ENCODE assay signal across 7 mouse cellular contexts in genomic region chr6:147718052-147718712, GRCm38 (mm10).
DNase-seq lines count a peak whose midpoint lies in the region; ATAC-seq and TF ChIP-seq lines count a peak whose summit lies in the region.

No protein-coding gene starts in this region.

- H3K36me3 ChIP-seq in heart, embryonic 11.5 days (ENCODE audit: control insufficient read depth, insufficient read depth, low read length), result no peaks in the 10 kb centered on the region

- no peaks in the 10 kb centered on the region for H3K9me3 ChIP-seq in heart, embryonic 11.5 days (replicated peaks; ENCODE audit: control insufficient read depth, low read length)

- H3K4me2 ChIP-seq in heart, embryonic 11.5 days, result peak overlapping the region; percentile 1; the same call in 1 of the 2 replicates

- no peak overlapping the region for H3K4me3 ChIP-seq in heart, embryonic 11.5 days (ENCODE audit: low read depth, low read length)
- peak overlapping the region; percentile 14; the same call in 1 of the 2 replicates for H3K4me3 ChIP-seq in left cerebral cortex, adult 2 months

- no peak; the same call in 1 of the 2 replicates for TF ChIP-seq CTCF in left cerebral cortex, adult 2 months (IDR thresholded peaks at IDR 0.05)

- H3K27me3 ChIP-seq in heart, embryonic 11.5 days (ENCODE audit: control insufficient read depth, insufficient read depth, low read length), result no peaks in the 10 kb centered on the region

- peak; percentile 41 to 51 for DNase-seq in right cerebral cortex, postnatal 10 days (ENCODE audit: low spot score in 2 of 2)
- no peak for DNase-seq in right cerebral cortex, postnatal 14 days
- peak; percentile 40 for DNase-seq in embryo, embryonic 11 days
- DNase-seq in left cerebral cortex, adult 2 months (ENCODE audit: extremely low spot score in 1 of 2, low spot score in 2 of 2), result peak in 1 of 2 experiments; percentile 32
- DNase-seq in retina, postnatal 1 day, result peak; percentile 26
- DNase-seq in yolk sac, embryonic 10.5 days (ENCODE audit: low spot score), result no peak

- peaks cover 8% of the 10 kb centered on the region; the same call in 1 of the 2 replicates for H3K4me1 ChIP-seq in heart, embryonic 11.5 days (ENCODE audit: control insufficient read depth, insufficient read depth, low read length)

- no peak for ATAC-seq in heart, embryonic 11.5 days (replicated peaks; ENCODE audit: insufficient number of reproducible peaks, low FRiP score, low TSS enrichment)

- WGBS in heart, embryonic 11.5 days (ENCODE audit: insufficient replicate concordance), result 20% methylated on average over 8 of the region's 8 CpGs

- intact Hi-C loops in left cerebral cortex, adult 2 months (cut with DNase I), result no loop called here

- H3K27ac ChIP-seq in heart, embryonic 11.5 days (ENCODE audit: low read depth, low read length), result no peak overlapping the region
- peak overlapping the region; percentile 45; the same call in 1 of the 2 replicates for H3K27ac ChIP-seq in left cerebral cortex, adult 2 months

- H3K9ac ChIP-seq in heart, embryonic 11.5 days (ENCODE audit: low read depth, low read length), result no peak overlapping the region

Comparison
In these comparisons a context has a peak if more than half of its experiments do, and no peak if none do; other contexts are left out.
1. DNase-seq: peak in right cerebral cortex, postnatal 10 days (2 of 2), embryo, embryonic 11 days (single experiment) and retina, postnatal 1 day (single experiment); none in right cerebral cortex, postnatal 14 days (single experiment) and yolk sac, embryonic 10.5 days (single experiment).